Mouse (Mus musculus) olfactory bulb, adult 2 months (tissue): ENCODE measurements around the gene Cfd.

Experiments
- CTCF ChIP-seq: fragments of 200-500 bp; IDR thresholded peaks from 2 replicates; pipeline ENCODE4 v1.5.1; 2012; ENCODE audit warnings: low read depth, mild to moderate bottlenecking, low read length, moderate library complexity; ENCODE audit not compliant: insufficient read depth
- POLR2A ChIP-seq: fragments of 200-500 bp; IDR thresholded peaks from 2 replicates; pipeline ENCODE4 v1.6.1; 2012; ENCODE audit warnings: mild to moderate bottlenecking, low read depth, low read length, moderate library complexity; ENCODE audit not compliant: insufficient read depth

DNA sequence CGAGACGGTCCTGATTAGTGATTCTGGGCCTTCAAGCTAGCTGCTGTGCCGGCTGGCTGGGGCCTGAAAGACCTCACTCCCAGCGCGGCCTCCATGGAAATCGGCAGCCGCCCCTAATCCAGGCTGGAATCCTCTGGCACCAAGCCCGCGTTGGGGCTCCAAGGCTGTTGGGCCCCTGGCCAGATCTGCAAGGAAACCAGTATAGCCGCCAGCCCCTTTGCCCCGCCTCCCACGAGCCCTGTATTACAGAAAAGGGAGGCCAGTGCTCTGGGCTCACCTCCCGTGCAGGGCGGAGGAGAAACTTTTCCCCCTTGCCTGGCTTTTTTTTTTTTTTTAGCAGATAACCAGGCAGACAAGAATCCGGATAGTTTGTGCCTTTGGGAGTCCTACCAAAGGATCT lies 37.3 kb upstream of the Cfd start:
- TF ChIP-seq POLR2A (no peak), CTCF (no peak)
